Mouse (Mus musculus) midbrain, embryonic 11.5 days (tissue): ENCODE measurements around the gene Xirp1. TPM values are rescaled to one million over a fixed set of nuclear protein-coding genes. Genes with fewer than 3 reads are reported as not detected.
A peak's percentile ranks its signal among the peaks of the same experiment; 100 is the strongest.

Experiments used
- ATAC-seq: fragments of 200-750 bp; cut with Nextera tagmentation; 2 replicates; pipeline ENCODE4 v1.8.0; 2017; ENCODE audit warnings: moderate TSS enrichment, moderate library complexity; ENCODE audit not compliant: low FRiP score
- DNase-seq: peaks from one replicate; pipeline ENCODE4 v3.0.0; 2015; ENCODE audit warnings: low spot score; ENCODE audit errors: missing footprints
- H3K27ac ChIP-seq: fragments of 300-500 bp; sonication (generic); 2 replicates; pipeline ENCODE4 v1.5.1; 2014; ENCODE audit warnings: low read depth, low read length
- H3K27me3 ChIP-seq: fragments of 300-500 bp; sonication (generic); 2 replicates; pipeline ENCODE4 v1.6.1; 2014; ENCODE audit warnings: mild to moderate bottlenecking, low read length, moderate library complexity, mixed read lengths; ENCODE audit not compliant: control insufficient read depth, insufficient read depth
- H3K36me3 ChIP-seq: fragments of 300-500 bp; sonication (generic); 2 replicates; pipeline ENCODE4 v1.6.1; 2014; ENCODE audit warnings: mild to moderate bottlenecking, low read length, moderate library complexity, mixed read lengths; ENCODE audit not compliant: control insufficient read depth, insufficient read depth
- H3K4me1 ChIP-seq: fragments of 300-500 bp; sonication (generic); 2 replicates; pipeline ENCODE4 v1.6.1; 2014; ENCODE audit warnings: low read length; ENCODE audit not compliant: control insufficient read depth, insufficient read depth
- H3K4me2 ChIP-seq: fragments of 300-500 bp; sonication (generic); 2 replicates; pipeline ENCODE4 v1.6.1; 2014; ENCODE audit warnings: mild to moderate bottlenecking, moderate library complexity
- H3K4me3 ChIP-seq: fragments of 300-500 bp; sonication (generic); 2 replicates; pipeline ENCODE4 v1.5.1; 2014; ENCODE audit warnings: low read depth, low read length
- H3K9ac ChIP-seq: fragments of 300-500 bp; sonication (generic); 2 replicates; pipeline ENCODE4 v1.6.1; 2014; ENCODE audit warnings: low read length
- H3K9me3 ChIP-seq: fragments of 300-500 bp; sonication (generic); 2 replicates; pipeline ENCODE4 v1.6.1; 2016; ENCODE audit warnings: low read length; ENCODE audit not compliant: control insufficient read depth
- WGBS: fragments of 180-500 bp; shearing (Covaris S2); extraction: QIAGEN DNeasy Blood & Tissue Kit; methylation state at CpG from one replicate; pipeline ENCODE4 v1.1.7; 2014; 5-methylcytosine and 5-hydroxymethylcytosine counted together
- polyA plus RNA-seq: library from polyadenylated mRNA; unstranded; fragments of >200 nt; fragmentation: Nextera tagmentation; extraction: Ambion mirVana; gene quantifications from 2 replicates; pipeline ENCODE4 v1.2.1, GENCODE M21; 2014

Gene Xirp1
- polyA plus RNA-seq, 1 experiment from 2014 or later = not detected

GRCm38 (mm10) chr9:120027401-120028151, 4.2 kb upstream of the Xirp1 start:
- H3K4me1 ChIP-seq = no peaks in the 10 kb centered on the region
- 34% methylated on average over 13 of the region's 14 CpGs for WGBS
- DNase-seq (peak; percentile 93), ATAC-seq (peak; percentile 52; the same call in 1 of the 2 replicates)
- no peak overlapping the region for H3K27ac ChIP-seq
- no peaks in the 10 kb centered on the region for H3K27me3 ChIP-seq
- H3K9ac ChIP-seq = no peak overlapping the region
- no peak overlapping the region for H3K4me2 ChIP-seq
- H3K36me3 ChIP-seq = no peaks in the 10 kb centered on the region
- H3K4me3 ChIP-seq = no peak overlapping the region
- no peaks in the 10 kb centered on the region for H3K9me3 ChIP-seq

- no peak for ATAC-seq
Measured at GRCm38 (mm10) chr9:120024625-120025024, 1.2 kb upstream of the Xirp1 start.

GRCm38 (mm10) chr9:120024171-120024570, 773 bp upstream of the Xirp1 start:
- 83% methylated on average over 10 of the region's 10 CpGs for WGBS
- Histone ChIP-seq H3K4me3 (no peak overlapping the region), H3K27ac (no peak overlapping the region), H3K4me2 (no peak overlapping the region), H3K36me3 (no peaks in the 10 kb centered on the region), H3K9ac (no peak overlapping the region), H3K27me3 (no peaks in the 10 kb centered on the region), H3K9me3 (no peaks in the 10 kb centered on the region), H3K4me1 (no peaks in the 10 kb centered on the region)
- ATAC-seq (no peak), DNase-seq (no peak)

More at GRCm38 (mm10) chr9:120024625-120025024, 1.2 kb upstream of the Xirp1 start:
- Histone ChIP-seq H3K4me3 (no peak overlapping the region), H3K4me1 (no peaks in the 10 kb centered on the region), H3K36me3 (no peaks in the 10 kb centered on the region), H3K9me3 (no peaks in the 10 kb centered on the region), H3K9ac (no peak overlapping the region), H3K27me3 (no peaks in the 10 kb centered on the region), H3K4me2 (no peak overlapping the region), H3K27ac (no peak overlapping the region)
- 78% methylated on average over 5 of the region's 5 CpGs for WGBS
- no peak for DNase-seq

- WGBS = 78% methylated on average over 5 of the region's 5 CpGs
Measured at GRCm38 (mm10) chr9:120021164-120021563, 2.2 kb downstream of the Xirp1 start.

GRCm38 (mm10) chr9:120020285-120020890, 3.0 kb downstream of the Xirp1 start:
- WGBS = 45% methylated on average over 7 of the region's 7 CpGs
- H3K27ac ChIP-seq = no peak overlapping the region
- DNase-seq = peak; percentile 97
- no peaks in the 10 kb centered on the region for H3K36me3 ChIP-seq
- H3K9me3 ChIP-seq = no peaks in the 10 kb centered on the region
- H3K27me3 ChIP-seq = no peaks in the 10 kb centered on the region
- ATAC-seq = no peak
- H3K4me3 ChIP-seq = no peak overlapping the region
- no peaks in the 10 kb centered on the region for H3K4me1 ChIP-seq
- H3K9ac ChIP-seq = no peak overlapping the region
- H3K4me2 ChIP-seq = no peak overlapping the region

More at GRCm38 (mm10) chr9:120021164-120021563, 2.2 kb downstream of the Xirp1 start:
- no peaks in the 10 kb centered on the region for H3K9me3 ChIP-seq
- H3K4me2 ChIP-seq = no peak overlapping the region
- ATAC-seq = no peak
- H3K4me1 ChIP-seq = no peaks in the 10 kb centered on the region
- H3K27ac ChIP-seq = no peak overlapping the region
- H3K36me3 ChIP-seq = no peaks in the 10 kb centered on the region
- no peak overlapping the region for H3K4me3 ChIP-seq
- H3K9ac ChIP-seq = no peak overlapping the region
- no peaks in the 10 kb centered on the region for H3K27me3 ChIP-seq
- no peak for DNase-seq

GRCm38 (mm10) chr9:120016956-120017355, 6.4 kb downstream of the Xirp1 start:
- Histone ChIP-seq H3K27me3 (no peaks in the 10 kb centered on the region), H3K4me2 (no peak overlapping the region), H3K4me3 (no peak overlapping the region), H3K9ac (no peak overlapping the region; the same call in 1 of the 2 replicates), H3K4me1 (no peaks in the 10 kb centered on the region), H3K36me3 (no peaks in the 10 kb centered on the region), H3K27ac (no peak overlapping the region), H3K9me3 (no peaks in the 10 kb centered on the region)
- ATAC-seq (no peak), DNase-seq (no peak)
- WGBS = 78% methylated on average over 10 of the region's 10 CpGs

GRCm38 (mm10) chr9:120014828-120015227, 8.6 kb downstream of the Xirp1 start:
- Histone ChIP-seq H3K36me3 (no peaks in the 10 kb centered on the region), H3K4me1 (peaks cover 7% of the 10 kb centered on the region; the same call in 1 of the 2 replicates), H3K4me3 (no peak overlapping the region), H3K9me3 (no peaks in the 10 kb centered on the region), H3K9ac (no peak overlapping the region), H3K27me3 (no peaks in the 10 kb centered on the region), H3K27ac (no peak overlapping the region), H3K4me2 (no peak overlapping the region)
- no peak for DNase-seq
- ATAC-seq = no peak
- WGBS = 63% methylated on average over 6 of the region's 6 CpGs

GRCm38 (mm10) chr9:120013251-120013820, 10.1 kb downstream of the Xirp1 start:
- ATAC-seq (no peak), DNase-seq (no peak)
- H3K4me1 ChIP-seq = peaks cover 7% of the 10 kb centered on the region; the same call in 1 of the 2 replicates
- H3K9ac ChIP-seq = no peak overlapping the region
- 77% methylated on average over 11 of the region's 11 CpGs for WGBS
- H3K9me3 ChIP-seq = no peaks in the 10 kb centered on the region
- no peaks in the 10 kb centered on the region for H3K36me3 ChIP-seq
- no peak overlapping the region for H3K4me2 ChIP-seq
- no peak overlapping the region for H3K4me3 ChIP-seq
- no peaks in the 10 kb centered on the region for H3K27me3 ChIP-seq
- no peak overlapping the region for H3K27ac ChIP-seq

GRCm38 (mm10) chr9:120012781-120013180, 10.6 kb downstream of the Xirp1 start:
- Histone ChIP-seq H3K4me3 (no peak overlapping the region), H3K27ac (no peak overlapping the region), H3K4me2 (no peak overlapping the region), H3K9ac (no peak overlapping the region), H3K27me3 (no peaks in the 10 kb centered on the region), H3K36me3 (no peaks in the 10 kb centered on the region), H3K4me1 (peaks cover 7% of the 10 kb centered on the region; the same call in 1 of the 2 replicates), H3K9me3 (no peaks in the 10 kb centered on the region)
- no peak for DNase-seq
- no peak for ATAC-seq
- WGBS = 81% methylated on average over 5 of the region's 5 CpGs
